Mouse (Mus musculus): Measurements from ENCODE around the gene Rap1gap2. TPM values are rescaled to one million over a fixed set of nuclear protein-coding genes. Genes with fewer than 3 reads are reported as not detected.

Rap1gap2 gene
- total and polyA plus RNA-seq, 3 experiments, result 55.4 to 79.8 (median 76.6) TPM

DNA sequence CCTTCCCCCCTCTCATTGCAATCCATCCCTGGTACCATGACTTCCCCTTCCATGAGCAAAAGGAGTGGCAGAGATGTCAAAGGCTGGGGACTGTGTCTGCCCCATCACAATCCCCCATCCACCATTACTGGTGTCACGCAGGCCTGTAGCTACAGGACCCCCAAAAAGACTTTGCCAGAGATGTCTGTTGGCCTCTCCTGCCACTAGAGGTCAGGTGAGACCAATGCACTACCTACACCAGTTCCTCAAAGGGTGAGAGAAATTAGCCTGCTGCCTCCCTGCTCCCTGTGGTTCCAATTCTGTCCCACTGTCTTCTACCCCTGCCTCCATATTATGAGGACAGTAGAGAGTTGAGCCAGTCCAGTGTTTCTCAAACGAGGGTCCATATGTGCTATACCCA is 208.6 kb downstream of the Rap1gap2 start:
- Histone ChIP-seq H3K4me1 (ENCODE audit: control insufficient read depth in 1 of 2, insufficient read depth in 2 of 2) (peaks cover 3 to 52% of the 10 kb centered on the region in 2 experiments), H3K36me3 (replicated peaks in 1 of 2; ENCODE audit: control insufficient read depth in 1 of 2, insufficient read depth in 1 of 2, low read length in 1 of 2) (peaks cover 91 to 100% of the 10 kb centered on the region in 2 experiments), H3K4me3 (replicated peaks in 1 of 3; ENCODE audit: low read depth in 2 of 3, low read length in 2 of 3, poor library complexity in 1 of 3) (no peak overlapping the region), H3K9ac (ENCODE audit: insufficient read depth, low read depth) (no peak overlapping the region), H3K4me2 (ENCODE audit: insufficient read depth, low read depth, poor library complexity, severe bottlenecking) (no peak overlapping the region), H3K27me3 (replicated peaks) (no peaks in the 10 kb centered on the region), H3K79me2 (replicated peaks; ENCODE audit: control insufficient read depth, extremely low read depth, insufficient read depth, poor library complexity, severe bottlenecking) (0 out of 2 replicates have a peak, but pooled peaks cover 2% of the 10 kb centered on the region), H3K9me3 (replicated peaks; ENCODE audit: low read length) (no peaks in the 10 kb centered on the region), H3K27ac (ENCODE audit: insufficient read depth, low read depth) (no peak overlapping the region)
- no peak for TF ChIP-seq CHD1 (IDR thresholded peaks at IDR 0.05; ENCODE audit: low read depth, low read length)
- TF ChIP-seq MXI1 (IDR thresholded peaks at IDR 0.05; ENCODE audit: low read depth, low read length), result no peak
- no peak for TF ChIP-seq UBTF (IDR thresholded peaks at IDR 0.05; ENCODE audit: low read depth, low read length)
- no peak for TF ChIP-seq ZNF384 (IDR thresholded peaks at IDR 0.05; ENCODE audit: low read depth, low read length)
- no peak for TF ChIP-seq BHLHE40 (IDR thresholded peaks at IDR 0.05; ENCODE audit: low read depth, low read length)
- no peak for TF ChIP-seq ELF1 (IDR thresholded peaks at IDR 0.05; ENCODE audit: low read depth, low read length)
- no peak for TF ChIP-seq ZMIZ1 (IDR thresholded peaks at IDR 0.05; ENCODE audit: low read depth, low read length)
- no peak for TF ChIP-seq NELFE (IDR thresholded peaks at IDR 0.05; ENCODE audit: low read depth, low read length)
- TF ChIP-seq ZC3H11A (IDR thresholded peaks at IDR 0.05; ENCODE audit: low read depth, low read length), result peak; percentile 58; the same call in 1 of the 2 replicates
- no peak for TF ChIP-seq PAX5 (IDR thresholded peaks at IDR 0.05; ENCODE audit: low read length)
- TF ChIP-seq ETS1 (conservative IDR thresholded peaks at IDR 0.05; ENCODE audit: low read depth, low read length), result no peak
- peak; percentile 86 for TF ChIP-seq RAD21 (IDR thresholded peaks at IDR 0.05; ENCODE audit: low read depth, low read length)
- no peak for TF ChIP-seq KAT2A (IDR thresholded peaks at IDR 0.05; ENCODE audit: insufficient replicate concordance, low read length)
- TF ChIP-seq MYC (IDR thresholded peaks at IDR 0.05; ENCODE audit: low read depth, low read length), result no peak
- no peak for TF ChIP-seq NRF1 (IDR thresholded peaks at IDR 0.05; ENCODE audit: low read depth, low read length)
- TF ChIP-seq SMC3 (IDR thresholded peaks at IDR 0.05; ENCODE audit: low read depth, low read length), result peak; percentile 89
- TF ChIP-seq TCF12 (IDR thresholded peaks at IDR 0.05; ENCODE audit: low read depth, low read length), result no peak
- peak; percentile 65 to 88 for TF ChIP-seq CTCF (conservative IDR thresholded peaks at IDR 0.05 in 1 of 2, IDR thresholded peaks at IDR 0.05 in 1 of 2; ENCODE audit: low read depth in 2 of 2, low read length in 2 of 2)
- no peak for TF ChIP-seq TBP (conservative IDR thresholded peaks at IDR 0.05; ENCODE audit: low read depth, low read length)
- TF ChIP-seq USF1 (IDR thresholded peaks at IDR 0.05; ENCODE audit: low read depth, low read length), result no peak
- TF ChIP-seq POLR2A (IDR thresholded peaks at IDR 0.05; ENCODE audit: low read depth, low read length), result no peak
- no peak for TF ChIP-seq ZKSCAN1 (IDR thresholded peaks at IDR 0.05; ENCODE audit: borderline replicate concordance, low read depth, low read length)
- TF ChIP-seq POLR2AphosphoS2 (IDR thresholded peaks at IDR 0.05; ENCODE audit: low read depth, low read length), result no peak
- no peak for TF ChIP-seq EP300 (IDR thresholded peaks at IDR 0.05; ENCODE audit: low read length)
- TF ChIP-seq JUN (IDR thresholded peaks at IDR 0.05; ENCODE audit: insufficient read depth, low read depth, low read length), result no peak
- peak; percentile 52 for DNase-seq (ENCODE audit: extremely low read depth)
- in situ Hi-C loops (cut with MboI; ENCODE audit: low pct_ligation_motif_present, low pct_unique_long_range_greater_than_20kb, low sequenced_read_pairs), result no loop called here
- dilution Hi-C loops (cut with MboI; ENCODE audit: extremely low pct_ligation_motif_present, extremely low pct_unique_long_range_greater_than_20kb, low sequenced_read_pairs), result no loop called here
